Mouse (Mus musculus) urinary bladder, adult 2 months (tissue): ENCODE measurements at regions not wholly inside any gene's neighbourhood (a gene's known extent, or its start where the extent isn't known, plus 50 kb on each side); places are given as distances from the start of the nearest gene placed in this dataset.

Experiments used
- DNase-seq: peaks from one replicate; pipeline ENCODE4 v3.0.0; 2022; ENCODE audit warnings: low spot score

DNA sequence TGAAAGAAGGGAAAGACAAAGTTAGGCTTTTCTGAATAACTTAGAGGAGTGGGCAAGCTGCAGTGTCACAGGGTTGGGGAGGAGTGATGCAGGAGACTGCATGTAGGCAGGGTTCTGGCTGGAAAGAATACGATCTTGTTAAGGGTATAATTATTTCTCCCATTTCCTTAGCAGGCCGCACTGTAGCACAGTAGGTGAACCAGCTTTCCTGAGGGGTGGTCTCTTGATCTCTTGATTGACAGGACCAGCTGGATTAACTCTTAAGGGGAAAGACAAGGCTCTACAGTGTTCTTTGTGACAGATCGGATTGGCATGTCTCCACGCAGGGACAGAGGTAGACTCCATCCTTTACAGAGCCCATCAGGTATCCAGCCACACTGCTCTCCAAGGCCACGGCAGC, 54.5 kb upstream of the Meis1 start:
- DNase-seq: no peak

DNA sequence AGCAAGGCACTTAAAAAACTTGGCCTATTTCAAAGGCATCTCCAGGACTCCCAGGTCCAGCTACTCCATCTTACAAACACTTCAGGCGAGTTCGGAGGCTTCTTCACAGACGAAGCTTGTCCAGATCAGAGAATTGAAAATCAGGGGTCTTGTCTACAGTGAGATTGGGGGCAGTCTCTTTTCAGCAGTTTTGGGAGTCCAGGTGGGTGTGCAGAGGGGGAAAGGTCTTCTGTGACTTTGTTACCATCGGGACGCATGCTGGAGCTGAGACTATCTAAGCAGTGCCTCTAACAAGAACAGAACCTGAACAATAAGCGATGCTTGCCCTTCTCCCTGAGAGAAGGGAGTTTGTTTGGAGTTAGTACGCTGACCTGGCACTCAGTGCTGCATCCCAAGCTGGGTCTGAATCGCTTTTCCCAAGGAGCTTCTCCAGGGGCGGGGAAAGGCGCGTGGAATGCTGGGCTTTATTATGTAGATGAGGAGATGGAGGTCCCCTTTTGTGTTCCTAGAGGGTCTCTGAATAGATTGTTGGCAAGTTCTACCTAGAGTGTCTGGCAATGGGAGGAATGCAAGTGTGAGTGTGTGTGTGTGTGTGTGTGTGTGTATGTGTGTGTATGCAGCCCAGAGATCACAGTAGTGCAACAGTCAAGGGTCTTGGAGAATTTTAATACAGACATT, 55.2 kb upstream of the Meis1 start:
- DNase-seq: no peak

DNA sequence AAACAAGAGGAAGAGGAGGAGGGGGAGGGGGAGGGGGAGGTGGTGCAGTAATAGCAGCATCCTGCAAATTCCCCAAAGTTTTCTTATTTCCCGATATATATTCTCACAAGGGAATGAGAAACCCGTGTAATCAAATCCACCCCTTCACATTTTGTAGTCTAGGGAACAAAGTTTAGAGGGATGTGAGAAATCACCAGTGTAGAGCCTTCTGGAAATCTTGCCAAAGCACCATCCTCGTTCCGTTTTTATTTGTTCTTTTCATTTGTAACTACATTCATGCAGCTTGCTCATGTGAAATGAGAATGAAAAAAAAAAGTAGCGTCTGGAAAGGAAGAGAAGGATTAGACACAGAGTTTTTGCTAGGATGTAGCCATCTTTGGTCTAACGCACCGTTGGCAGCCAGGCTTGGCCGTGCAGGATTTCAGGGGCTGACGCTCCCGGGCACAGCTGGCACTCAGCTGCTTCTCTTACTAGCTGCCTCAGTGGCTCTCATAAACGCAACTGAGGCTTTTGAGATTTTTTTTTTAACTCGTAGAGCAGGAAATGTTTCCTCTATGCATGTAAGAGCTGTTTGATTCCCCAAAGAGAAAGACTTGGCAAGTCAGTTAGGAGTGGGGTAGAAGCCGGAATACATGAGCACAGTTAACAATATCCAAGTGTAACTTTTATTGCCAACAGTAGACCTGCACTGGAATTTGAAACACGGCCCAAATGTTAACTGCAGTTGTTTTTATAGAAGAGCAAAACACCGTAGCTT, 72.5 kb upstream of the Meis1 start:
- no peak for DNase-seq

DNA sequence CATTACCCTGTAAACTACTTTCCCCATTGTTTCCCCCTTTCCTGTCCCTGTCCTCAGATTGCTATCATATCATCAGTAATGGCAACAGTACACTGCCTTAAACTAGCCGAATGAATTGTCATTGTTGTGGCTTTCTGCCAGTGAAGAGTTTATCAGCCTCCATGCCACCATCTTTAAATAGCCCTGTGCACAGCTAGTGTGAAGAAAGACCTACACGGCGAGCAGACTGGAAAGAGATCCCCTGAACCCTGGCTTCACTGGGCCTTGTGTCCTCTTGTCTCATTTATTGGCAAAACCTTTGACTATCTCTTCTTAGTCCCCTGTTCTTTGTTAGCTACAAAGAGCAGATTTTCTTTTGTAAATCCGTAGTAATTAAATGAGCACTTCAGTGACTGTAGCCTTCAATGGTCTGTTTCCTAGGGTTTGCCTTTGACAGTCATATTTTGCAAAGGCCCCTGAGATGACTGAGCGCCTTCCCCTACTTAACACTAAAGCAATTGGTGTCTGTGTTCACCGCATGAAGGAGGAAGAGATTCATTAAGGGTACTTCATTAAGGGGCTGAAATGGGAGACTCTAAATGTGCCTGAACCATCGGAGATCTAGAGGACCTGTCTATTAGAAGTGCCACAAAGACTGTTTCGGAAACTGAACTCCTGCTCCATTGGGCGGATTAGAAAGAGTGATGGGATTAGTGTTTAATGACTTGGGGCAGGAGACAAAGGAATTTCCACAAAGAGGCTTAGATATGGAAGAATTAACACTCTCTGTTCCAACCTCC, 74.4 kb upstream of the Meis1 start:
- DNase-seq: no peak

DNA sequence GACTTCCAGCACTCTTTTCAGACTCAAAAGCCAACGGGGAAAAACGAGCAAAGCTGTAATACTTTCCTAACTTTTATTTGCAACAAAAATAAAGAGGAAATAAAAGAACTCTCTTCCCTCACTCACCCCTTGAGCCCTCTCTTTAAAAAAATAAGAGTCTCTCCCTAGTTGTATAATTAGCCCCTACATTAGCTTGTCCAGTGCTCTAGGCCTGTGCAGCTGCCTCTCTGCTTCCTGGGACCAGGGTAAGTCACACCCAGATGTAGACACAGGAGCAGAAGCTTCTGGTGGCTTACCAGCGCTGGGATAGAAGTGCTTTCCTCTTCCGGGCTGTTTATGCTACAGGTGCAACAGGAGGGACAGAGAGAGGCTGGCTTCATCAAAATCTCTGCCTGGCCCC, 75.0 kb upstream of the Meis1 start:
- DNase-seq: no peak

DNA sequence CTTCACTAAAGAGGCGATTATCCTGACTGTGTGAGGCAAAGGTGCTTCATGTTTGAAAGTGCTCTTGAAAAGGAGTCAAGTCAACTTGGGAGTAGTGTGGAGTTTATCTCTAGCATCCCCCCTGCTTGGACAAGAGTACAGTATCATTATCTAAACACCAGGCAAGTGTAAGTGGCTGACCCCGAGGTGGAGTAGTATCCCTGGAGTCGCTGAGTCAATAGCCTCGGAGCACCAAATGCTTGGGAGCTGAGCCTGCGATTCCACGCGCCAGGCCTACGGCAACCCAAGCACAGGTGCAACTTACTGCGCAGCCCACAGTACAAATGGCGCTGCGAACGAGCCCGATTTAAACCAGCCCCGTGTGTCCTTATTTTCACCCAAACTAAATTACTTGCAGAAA, 75.4 kb upstream of the Meis1 start:
- no peak for DNase-seq

DNA sequence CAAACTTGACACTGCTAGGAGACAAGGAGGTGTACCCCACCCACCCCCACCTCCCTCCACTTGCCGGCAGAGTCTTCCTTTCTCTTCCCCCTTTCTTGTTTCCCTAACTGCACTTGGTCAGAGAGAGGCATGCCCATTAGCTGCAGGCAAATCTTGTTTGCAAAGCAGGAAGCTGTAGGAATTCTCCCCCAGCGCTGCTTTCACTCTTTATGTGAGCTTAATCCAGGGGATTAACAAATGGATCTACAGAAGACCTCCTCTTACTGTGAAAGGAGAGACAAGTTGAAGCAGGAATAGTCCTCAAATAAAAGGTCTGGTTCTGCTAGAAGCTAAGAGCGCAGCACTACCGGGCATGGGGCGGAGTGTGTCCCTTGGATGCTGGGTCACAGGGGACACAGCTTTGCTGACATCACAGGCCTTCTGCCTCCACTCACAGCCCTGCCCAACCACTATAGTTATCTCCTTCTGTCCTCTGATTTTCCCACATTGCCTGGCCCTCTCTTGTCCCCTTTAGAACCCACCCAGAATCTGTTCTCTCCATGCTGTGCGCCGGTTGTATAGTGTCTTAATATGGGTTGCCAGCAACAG, 84.3 kb upstream of the Meis1 start:
- DNase-seq: no peak

DNA sequence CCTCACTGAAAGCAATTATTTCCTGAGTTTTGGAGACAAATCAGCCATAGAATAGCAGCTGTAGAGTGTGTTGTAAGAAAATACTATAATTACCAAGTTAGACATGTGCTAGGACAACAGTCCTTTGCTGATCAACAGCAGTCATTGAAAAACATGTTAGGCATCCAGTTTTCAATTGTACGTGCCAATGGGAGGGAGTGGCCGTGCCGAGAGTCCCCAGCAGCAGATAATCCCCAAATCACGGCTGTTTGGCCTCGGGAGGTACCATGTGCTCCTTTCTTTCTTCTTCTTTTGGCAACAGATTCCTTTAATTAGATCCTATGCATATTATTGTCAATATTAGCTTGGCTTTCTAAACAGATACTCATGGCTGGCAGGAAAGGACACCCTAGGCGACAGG, 88.4 kb upstream of the Meis1 start:
- DNase-seq: no peak

DNA sequence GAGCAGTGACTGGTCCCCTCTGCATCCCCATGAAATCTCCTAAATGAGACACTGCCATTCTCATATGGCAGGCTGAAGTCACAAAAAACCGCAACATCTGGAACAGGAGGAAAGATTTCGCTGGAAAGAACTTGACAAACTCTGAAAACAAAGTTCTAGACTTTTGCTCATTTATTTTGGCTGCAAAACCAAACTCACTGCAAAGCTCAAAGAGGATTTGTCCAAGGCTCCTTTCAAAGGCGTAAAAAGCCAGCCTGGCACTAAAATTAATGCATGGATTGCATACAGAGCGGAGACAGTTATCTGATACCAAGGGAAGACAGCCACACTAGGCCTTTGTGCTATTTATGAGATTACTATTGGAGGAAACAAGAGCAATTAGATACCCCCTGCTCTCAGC, 90.3 kb upstream of the Meis1 start:
- no peak for DNase-seq

DNA sequence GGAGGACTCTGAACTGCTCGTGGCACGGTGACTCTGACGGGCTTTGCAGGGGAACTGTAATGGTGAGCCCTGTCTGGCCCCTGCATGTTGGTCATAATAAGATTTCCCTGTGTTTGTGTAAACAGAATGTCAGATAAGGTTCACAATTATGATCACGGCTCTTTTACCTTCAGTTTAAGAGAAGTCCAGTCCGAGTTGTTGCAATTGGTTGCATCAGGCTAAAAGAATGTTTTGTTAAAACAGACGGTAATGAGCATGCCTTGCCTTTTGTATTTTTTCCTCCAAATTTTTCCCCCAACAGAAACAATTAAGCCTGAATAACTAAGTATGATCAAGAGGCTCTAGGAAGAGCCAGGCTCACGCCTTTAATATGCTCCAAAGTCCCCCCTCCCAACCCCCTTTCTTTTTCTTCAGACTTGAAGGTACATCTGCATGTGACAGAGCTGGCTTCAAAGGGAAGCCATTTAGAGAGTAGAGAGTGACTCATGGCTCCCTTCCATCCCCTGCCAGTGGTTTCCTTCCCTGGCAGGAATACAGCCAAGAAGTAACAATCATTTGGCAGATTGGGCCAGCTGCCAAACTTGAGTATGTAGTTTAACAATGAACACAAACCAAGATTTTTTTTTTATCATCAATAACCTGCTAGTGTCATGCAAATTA, 93.3 kb upstream of the Meis1 start:
- DNase-seq: no peak

DNA sequence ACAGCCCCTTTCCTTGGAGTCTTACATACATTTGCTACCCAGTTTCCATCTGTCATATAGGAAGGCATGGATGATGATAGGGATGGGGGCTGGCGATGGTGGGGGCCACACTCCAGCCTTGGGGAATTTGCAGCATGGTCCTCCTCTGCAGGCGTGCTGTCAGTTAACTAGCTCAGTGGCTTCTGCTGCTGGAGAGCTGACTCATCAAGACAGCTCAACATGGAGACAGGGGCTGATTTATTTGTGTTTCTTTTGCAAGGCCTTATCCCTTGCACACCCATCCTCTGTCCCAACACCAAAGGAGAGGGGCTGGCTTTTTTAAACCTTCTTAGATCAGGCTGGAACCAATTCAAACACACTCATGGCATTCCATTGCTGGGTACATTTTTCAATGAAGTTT, 98.3 kb upstream of the Meis1 start:
- no peak for DNase-seq

DNA sequence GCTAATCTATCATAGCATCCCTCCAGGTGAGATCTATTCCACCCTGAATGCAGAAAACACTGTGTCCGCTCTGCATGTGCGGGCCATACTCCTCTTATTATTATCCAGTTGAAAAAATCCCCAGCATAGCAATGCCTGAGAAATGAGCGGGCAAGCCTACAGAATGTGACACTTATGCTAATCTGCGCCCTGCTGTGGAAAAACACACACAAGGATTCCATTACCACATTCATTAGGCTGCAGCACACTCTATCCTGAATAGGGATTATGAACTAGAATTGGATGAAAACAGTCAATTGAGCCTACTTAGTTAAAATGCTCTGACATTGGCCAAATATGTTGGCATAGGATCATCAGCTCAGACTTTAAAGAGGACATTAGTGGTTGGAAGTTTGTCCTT, 99.5 kb upstream of the Meis1 start:
- no peak for DNase-seq

DNA sequence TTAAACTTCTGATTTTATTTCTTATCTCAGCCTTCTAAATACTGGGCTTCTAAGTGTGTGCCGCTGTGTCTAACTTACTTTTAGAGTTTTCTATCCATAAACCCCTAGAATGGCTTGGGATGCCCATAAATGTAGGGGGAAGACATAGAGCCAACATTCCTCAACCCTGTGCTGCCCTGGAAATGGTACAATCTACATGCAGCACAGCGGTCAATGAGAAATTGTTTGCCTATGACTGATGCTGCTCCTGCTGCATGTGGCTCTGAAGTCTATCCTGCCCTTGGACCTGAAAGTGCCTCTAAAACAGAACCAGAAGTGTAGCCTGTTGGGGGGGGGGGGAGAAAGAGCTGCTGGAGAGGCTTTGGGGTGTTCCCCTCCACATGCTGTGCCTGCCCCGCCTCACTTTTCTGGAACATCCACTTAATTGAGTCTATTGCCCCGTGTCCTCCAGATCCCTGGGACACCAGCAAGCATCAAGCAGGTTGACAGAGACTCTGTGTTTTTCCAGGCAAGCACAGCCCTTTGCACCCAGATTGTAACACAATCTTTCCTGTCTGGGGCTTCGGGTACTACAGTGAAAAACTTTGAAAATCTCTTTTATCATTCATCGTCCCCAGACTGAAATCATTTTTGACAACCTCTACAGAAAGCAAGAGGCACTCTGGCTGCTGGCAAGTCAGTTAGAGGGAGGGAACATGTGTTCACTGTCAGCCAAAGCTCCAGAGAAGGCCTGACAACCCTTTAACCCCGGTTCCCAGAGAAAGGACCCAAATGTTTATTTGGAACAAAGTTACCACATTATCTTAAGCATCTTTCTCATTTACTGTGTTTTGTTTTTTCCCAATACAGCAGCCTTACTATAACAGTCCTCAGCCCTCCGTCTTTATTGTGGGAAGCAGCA, 101.4 kb upstream of the Meis1 start:
- DNase-seq: no peak

DNA sequence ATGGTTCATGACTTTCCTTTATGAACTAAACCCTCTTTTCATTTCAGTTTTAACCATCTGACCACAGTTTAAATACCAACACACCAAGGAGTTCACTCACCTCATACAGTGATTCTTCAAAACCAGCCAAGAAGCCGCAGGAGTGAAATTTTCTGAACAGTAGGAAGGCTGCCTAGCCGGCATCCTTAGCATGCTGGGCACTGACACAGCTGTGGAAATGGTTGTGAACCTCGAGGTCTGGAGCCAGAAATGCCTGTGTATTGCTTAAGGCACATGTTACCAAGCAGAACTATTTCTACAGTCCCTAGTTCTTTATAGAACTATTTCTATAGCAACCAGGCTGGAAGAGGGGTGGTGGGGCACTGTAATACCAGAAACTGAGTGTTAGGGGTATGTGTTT, 102.1 kb upstream of the Meis1 start:
- no peak for DNase-seq

DNA sequence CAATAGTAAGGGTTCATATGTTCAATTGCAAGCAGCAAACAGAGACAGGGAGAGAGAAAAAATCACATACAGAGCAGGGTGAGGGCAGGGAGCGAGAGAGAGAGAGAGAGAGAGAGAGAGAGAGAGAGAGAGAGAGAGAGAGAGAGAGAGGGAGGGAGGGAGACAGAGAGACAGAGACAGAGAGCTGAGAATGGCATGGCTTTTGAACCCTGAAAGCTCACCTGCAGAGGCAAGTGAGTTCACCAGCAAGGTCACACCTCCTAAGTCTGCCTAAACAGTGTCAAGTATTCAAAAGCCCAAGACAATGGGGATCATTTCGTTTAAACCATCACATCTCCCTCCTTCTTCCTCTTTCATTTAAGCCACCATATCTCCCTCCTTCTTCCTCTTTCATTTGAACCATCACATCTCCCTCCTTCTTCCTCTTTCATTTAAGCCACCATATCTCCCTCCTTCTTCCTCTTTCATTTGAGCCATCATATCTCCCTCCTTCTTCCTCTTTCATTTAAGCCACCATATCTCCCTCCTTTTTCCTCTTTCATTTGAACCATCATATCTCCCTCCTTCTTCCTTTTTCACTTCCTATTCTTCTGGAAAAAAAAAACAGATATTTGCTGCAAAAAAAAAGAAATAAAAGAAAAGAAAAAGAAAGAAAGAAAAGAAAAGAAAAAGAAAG, 116.7 kb upstream of the Meis1 start:
- no peak for DNase-seq

DNA sequence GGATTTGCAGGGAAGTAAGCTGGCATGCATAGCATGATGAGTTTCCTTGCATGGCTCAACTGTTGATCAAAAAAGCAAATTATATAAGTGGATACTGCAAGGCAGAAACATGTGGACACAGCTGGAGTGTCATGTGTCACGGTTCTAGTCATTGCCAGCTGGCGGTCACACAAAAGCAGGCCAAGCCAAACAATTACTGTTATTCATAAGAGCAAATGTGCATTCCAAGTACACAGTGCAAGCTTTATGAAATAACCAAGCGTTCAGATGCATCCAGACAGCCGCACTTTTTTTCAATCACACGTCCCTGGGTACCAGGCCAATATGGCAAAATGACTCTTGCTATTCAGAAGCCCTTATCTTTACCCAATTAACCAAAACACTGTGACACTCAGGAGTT, 119.6 kb upstream of the Meis1 start:
- DNase-seq: no peak

DNA sequence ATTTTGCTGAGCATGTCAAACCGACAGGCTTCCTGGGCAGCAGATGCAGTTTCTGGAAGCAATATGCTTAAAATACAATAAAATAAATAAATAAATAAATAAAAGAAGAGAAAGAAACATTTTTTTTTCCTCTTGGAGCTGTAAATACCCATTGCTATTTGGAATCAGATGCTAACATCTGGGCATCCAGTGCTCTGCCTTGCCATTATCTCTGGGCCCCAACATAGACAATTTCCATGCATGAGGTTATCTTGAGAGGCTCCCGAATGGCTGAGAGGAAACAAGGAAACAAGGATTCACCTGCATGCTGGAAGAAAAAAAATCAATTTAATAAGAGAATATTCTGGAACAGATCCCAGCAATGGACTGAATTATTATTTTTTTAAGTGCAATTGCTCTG, 120.0 kb upstream of the Meis1 start:
- DNase-seq: no peak

DNA sequence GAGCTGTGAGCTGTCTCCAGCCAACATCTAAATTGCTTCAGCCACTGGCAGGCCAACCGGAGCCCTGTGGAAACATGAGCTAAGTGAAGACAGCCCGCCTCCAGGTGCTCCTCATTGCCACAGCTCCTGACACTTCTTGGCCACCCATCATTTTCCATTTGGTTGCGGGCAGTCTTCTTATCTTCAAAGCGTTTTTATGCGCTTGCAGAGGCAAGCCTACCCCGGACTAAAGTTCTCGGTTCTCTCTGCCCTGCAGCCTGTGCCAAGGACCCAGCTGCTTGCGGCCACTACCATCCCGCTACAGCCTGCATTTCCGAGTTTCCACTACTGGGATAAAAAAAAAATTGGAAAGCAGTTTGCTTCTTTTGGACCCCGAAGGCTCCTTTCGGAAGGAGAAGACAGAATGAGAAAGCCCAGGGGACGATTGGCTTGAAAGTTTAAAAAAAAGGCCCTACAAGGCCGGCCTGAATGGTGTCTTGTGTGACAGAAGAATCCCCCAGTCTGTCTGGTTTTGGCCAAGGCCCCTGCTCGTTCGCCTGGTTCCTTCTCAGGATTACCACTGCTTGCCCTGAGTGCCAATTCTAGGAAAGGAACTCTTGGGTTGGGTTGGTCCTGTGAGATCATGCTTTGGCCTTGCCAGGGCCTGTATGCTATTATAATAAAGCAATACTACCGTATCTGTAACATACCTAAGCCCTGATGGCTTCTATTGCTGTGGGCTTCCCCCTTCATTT, 124.6 kb upstream of the Meis1 start:
- DNase-seq: no peak

DNA sequence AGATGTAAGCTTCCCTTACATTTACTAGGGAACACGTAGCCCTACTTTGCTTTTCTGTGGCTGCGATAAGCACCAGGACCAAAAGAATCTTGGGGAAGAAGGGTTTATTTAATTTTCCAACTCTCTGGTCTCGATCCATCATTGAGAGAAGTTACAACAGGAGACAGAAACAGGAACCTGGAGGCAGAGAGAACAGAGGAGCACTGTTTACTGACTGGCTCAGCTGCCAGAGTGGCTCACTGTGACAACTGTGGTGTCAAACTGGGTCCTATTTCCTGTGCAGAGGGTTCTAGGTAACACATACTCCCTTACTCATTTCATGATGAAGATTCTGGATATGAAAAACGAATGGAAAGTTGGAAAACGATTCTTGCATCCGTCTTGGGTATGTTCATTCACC, 125.7 kb upstream of the Meis1 start:
- no peak for DNase-seq

DNA sequence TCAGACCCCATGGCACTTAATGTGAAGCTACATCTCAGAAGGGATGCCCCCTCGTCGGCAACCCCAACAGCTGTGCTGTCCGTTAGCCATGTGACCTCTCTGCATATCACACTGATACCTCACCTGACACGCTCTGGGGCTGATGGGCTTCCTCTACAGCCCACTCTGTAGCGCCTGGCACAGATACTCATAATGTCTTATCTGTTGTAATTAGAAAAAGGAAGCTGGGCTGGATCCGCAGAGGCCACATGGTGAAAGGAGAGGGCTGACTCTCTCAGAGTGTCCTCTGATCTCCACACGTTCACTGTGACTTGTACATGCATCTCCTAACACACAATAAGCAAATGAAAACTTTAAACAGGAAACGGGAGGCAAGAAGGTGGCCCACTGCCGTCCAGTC, 126.5 kb upstream of the Meis1 start:
- DNase-seq: no peak
